Mouse (Mus musculus): ENCODE measurements at regions not wholly inside any gene's neighbourhood (a gene's known extent, or its start where the extent isn't known, plus 50 kb on each side); places are given as distances from the start of the nearest gene placed in this dataset.

DNA sequence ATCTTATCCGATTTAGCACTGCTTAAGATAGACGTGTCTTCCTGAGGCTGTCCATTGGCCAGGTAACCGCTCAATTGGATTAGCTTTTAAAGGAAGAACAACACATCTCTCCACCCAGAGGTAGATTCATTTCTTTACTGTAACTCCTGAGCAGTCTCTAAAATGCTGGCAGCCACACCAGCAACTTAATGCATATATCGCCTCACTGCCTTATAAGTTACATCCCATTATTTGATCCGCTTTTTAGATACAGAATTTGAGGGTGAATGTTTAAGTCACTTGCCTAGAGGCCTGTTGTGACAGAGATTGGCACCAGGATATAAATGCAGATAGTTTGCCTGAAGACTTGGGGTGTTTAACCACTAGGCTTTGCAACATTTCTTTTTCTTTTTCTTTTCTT, 77.7 kb upstream of the Cav2 start:
- TF ChIP-seq TCF12 (IDR thresholded peaks at IDR 0.05; ENCODE audit: low read depth, low read length) = no peak
- TF ChIP-seq USF2 (conservative IDR thresholded peaks at IDR 0.05; ENCODE audit: low read depth, low read length) = no peak

Measured in CH12.LX (cell line).